Mouse (Mus musculus) induced T-regulatory cell, adult 2 months (primary cell): ENCODE data around the gene Acnat2.
"Not testable (repeated sequence)": the region's sequence is repeated elsewhere in the genome, so short reads cannot be mapped to it uniquely, and the experiment has no call there.

Experiments
- DNase-seq: peaks from one replicate; pipeline ENCODE4 v3.0.0-alpha.2; 2012; ENCODE audit warnings: low read depth

Acnat2 gene

DNA sequence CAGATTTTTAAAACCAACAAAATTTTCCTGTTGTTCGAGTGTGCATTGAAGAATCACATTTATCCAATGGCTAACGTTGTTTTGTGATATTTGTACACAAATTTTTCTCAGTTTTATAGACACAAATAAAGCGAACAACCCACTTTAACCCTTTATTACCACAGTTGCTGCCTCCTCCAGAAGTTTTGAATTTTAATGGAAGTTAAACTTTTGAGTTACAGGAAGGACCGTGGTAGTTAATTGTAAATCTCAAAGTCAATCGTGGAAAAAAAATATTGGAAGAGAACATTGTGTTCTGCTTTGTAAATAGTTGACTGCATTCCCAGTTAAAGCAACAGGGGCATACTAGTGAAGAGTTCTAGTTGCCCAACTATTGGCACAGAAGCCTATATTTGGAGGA lies at the start of gene Acnat2:
Gene Acnat2, minus strand, starts transcription at position 195 of the 400 bp plus-strand sequence.
- DNase-seq: not testable (repeated sequence)

DNA sequence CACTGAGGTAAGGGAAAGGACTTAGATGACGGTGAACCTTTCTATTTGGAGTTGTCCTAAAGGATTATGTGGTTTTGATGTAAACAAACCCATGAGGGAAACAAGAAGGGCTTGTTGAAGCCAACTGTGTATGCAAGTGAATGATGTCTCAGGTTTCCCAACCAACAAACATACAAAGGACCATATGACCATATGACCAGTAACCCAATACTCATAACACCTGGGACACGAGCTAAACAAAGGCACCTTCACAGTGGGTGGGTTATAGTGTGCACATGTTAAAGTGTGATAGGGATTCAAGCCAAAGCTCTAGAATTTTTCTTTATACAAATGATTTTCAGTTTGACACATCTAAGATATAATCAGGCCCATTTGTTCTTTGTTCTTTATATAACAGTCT lies 48.2 kb upstream of the Acnat2 start:
- no peak for DNase-seq

DNA sequence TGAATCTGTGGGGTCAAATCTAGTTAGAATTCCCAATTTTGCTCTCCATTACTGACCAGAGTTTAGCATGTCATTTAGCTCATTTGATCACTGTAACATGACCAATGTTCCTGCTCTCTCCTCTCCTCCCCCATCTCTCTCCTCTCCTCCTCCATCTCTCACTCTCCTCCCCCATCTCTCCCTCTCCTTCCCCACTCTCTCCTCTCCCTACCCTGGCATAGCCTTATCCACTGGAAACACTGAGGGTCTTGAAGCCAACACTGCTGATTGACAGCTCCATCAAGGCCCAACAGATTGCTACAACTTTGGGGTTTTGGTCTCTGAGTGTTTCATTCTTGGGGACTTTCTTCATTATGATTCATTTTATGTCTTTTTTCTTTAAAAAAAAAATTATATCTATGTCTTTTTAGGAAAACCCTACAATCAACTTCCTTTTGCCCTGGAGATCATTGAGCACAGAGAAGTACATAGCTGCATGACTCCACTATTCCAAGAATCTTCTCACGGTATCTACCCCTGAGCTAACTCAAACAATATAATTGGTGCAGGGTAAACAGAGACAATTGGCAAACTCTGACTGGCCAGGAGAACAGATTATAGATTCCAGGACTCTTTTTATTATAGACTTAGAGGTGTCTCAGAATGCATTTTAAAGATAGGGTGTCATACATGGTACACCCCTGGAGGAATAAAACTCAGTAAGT lies 44.0 kb upstream of the Acnat2 start:
- no peak for DNase-seq

DNA sequence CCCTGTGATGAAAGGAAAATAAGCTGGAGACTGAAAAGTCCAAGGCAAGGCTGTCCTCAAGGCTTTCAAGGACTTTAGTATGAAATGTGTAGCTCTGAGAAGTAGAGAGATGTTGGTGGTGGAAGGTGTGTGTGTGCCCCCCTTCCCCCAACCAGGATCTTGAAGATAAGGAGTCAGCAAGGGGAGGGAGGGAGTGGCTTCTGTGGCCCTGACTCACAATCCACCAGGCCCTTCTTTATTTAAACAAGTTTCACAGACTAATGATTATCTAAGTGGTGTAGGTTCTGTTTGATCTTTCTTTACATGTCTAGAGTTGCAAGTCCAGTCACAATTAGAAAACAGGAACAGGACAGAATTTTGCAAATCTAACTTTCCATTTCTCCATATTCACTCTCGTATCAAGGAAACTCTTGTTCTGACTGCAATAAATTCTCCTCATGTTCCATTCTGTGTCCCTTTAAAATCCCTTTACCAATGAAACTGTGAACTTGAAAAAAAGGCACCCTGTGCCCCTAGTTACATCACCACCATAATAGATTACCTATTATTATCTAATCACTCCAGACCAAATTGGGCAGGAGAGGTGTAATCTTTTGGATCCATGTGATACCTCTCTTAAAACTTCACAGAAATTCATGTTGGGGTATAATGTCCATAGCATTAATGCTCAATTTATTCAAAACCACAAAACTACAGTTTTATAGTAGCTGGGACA lies 43.3 kb upstream of the Acnat2 start:
- DNase-seq: not testable (repeated sequence)

DNA sequence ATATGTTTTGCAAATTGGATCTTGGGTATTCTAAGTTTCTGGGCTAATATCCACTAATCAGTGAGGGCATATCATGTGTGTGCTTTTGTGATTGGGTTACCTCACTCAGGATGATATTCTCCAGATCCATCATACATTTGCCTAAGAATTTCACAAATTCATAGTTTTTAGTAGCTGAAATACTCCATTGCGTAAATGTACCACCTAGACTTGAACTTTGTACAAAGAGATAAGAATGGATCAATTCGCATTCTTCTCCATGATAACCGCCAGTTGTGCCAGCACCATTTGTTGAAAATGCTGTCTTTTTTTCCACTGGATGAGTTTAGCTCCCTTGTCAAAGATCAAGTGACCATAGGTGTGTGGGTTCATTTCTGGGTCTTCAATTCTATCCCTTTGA lies 29.0 kb upstream of the Acnat2 start:
- DNase-seq: not testable (repeated sequence)

DNA sequence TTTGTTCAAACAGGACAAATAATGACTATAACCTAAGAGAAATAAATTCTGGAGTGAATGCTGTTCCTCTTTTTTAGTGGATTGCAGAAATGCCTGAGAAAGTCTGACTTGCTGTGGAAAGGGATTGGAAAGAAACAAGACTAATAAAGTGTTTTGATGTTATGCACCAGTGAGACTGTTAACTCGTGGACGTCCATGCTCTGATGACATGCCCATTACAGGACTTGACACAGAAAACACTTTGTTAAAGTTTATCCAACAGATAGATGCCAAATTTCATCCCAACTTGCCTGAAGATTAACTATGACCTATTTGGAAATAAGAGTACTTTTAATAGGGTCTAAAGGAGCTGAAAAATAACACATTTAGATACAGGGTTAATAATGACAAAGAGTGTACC lies 2.2 kb upstream of the Acnat2 start:
- DNase-seq: not testable (repeated sequence)

DNA sequence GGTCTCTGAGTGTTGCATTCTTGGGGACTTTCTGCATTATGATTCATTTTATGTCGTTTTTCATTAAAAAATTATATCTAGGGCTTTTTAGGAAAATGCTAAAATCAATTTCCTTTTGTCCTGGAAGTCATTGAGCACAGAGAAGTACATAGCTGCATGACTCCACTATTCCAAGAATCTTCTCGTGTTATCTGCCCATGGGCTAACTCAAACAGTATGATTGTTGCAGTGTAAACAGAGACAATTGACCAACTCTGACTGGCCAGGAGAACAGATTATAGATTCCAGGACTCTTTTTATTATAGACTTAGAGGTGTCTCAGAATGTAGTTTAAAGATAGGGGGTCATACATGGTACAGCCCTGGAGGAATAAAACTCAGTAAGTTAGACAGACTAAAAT lies 21.1 kb downstream of the Acnat2 start:
- no peak for DNase-seq

DNA sequence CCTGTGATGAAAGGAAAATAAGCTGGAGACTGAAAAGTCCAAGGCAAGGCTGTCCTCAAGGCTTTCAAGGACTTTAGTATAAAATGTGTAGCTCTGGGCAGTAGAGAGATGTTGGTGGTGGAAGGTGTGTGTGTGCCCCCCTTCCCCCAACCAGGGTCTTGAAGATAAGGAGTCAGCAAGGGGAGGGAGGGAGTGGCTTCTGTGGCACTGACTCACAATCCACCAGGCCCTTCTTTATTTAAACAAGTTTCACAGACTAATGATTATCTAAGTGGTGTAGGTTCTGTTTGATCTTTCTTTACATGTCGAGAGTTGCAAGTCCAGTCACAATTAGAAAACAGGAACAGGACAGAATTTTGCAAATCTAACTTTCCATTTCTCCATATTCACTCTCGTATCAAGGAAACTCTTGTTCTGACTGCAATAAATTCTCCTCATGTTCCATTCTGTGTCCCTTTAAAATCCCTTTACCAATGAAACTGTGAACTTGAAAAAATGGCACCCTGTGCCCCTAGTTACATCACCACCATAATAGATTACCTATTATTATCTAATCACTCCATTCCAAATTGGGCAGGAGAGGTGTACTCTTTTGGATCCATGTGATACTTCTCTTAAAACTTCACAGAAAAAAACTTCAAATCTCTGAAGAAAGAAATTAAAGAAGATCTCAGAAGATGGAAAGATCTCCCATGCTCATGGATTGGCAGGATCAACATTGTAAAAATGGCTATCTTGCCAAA lies 24.2 kb downstream of the Acnat2 start:
- not testable (repeated sequence) for DNase-seq

DNA sequence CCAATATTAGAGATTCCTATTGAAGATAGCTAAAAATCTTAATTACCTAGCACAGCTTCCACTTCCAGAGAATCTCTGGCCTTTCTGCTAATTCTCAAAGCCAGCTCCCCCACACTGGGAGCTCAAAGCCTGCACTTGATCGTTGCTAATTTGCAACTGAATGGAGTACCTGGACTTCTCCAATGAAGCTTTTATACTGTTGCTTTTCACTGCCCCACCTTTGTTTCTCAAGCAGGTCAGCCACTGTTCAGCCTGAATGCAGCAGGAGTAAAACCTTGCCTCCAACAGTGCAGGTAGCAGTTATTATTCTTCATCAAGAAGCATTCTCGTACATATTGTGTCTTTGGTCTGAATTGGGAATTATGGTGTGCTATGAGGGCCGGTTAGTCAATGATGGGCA lies 39.9 kb downstream of the Acnat2 start:
- DNase-seq: not testable (repeated sequence)

DNA sequence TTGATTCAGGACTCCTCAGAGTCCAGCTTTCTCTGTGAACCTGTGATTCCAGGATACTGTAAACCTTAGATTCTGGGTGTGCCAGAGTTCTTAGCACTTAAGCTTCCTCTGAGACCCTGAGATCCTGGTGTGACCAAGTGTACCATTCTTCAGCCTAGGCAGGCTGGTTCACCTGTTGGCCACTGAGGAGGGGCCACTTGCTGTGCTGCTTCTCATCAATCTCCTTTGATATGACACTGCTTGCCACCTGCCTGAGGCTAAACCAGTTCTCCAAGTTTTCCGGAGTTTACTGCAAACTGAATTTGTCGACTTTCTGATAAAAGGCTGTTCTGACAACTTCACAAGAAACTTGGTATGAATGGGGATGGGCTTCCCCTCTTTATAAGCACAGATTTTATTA lies 50.9 kb downstream of the Acnat2 start:
- no peak for DNase-seq

DNA sequence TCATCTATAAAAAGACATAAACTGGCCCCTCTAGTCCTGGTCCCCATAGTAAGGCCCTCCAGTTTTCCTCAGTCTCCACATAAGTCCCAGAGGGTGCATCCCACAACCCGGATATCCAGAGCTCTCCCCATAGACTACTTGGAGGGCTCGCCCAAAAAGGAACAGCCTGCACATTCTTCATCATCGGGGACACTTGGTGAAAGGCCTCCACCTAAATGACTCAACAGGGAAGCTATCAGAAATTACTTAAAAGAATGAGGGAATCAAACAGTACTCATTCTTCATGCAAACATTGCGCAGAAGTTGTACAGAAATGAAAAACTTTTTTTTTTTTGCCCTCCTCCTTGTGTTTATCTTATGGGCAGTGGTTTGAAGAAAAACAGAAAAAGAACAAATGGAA lies 57.5 kb downstream of the Acnat2 start:
- DNase-seq: no peak

DNA sequence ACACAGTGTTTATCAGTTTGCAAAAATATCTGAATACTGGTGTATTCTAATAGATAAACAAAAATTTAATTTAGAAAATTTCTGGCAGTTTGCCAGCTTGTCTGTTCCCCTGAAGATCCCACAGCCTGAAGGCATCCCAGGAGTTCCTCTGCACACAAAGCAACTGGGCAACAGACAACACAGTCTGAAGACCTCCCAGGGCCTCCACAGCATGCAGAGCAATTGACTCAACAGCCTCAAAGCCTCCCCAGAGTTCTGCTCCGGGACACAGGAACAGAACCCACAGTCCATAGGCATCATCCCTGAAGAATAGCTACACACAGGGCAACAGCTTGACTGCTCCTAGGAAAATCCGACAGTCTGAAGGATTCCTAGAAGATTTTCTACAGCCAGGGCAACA lies 59.3 kb downstream of the Acnat2 start:
- DNase-seq: no peak

DNA sequence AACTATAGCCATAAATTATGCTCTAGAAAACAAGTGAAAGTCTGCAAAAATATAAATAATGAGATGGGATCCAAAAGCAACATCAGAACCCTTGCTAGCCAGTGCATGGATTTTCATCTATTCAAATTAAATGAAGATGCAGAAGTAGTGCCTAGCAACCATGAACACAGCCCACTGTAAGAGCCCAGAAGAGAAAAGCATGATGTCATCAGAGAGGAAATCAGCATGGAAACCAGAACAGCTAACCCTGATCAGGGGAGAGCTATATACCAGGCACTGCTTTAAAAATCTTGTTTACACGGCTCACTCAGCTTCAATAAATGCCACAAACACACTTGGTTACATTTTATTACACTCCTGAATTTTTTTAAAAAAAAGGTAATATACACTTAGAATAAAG lies 60.0 kb downstream of the Acnat2 start:
- DNase-seq: not testable (repeated sequence)

DNA sequence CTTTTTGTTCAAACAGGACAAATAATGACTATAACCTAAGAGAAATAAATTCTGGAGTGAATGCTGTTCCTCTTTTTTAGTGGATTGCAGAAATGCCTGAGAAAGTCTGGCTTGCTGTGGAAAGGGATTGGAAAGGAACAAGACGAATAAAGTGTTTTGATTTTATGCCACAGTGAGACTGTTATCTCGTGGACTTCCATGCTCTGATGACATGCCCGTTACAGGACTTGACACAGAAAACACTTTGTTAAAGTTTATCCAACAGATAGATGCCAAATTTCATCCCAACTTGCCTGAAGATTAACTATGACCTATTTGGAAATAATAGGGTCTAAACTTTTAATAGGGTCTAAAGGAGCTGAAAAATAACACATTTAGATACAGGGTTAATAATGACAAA lies 67.9 kb downstream of the Acnat2 start:
- DNase-seq: not testable (repeated sequence)

DNA sequence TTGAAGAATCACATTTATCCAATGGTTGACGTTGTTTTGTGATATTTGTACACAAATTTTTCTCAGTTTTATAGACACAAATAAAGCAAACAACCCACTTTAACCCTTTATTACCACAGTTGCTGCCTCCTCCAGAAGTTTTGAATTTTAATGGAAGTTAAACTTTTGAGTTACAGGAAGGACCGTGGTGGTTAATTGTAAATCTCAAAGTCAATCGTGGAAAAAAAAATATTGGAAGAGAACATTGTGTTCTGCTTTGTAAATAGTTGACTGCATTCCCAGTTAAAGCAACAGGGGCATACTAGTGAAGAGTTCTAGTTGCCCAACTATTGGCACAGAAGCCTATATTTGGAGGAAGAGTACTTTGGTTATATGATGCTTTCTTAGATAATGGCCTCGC lies 70.0 kb downstream of the Acnat2 start:
- DNase-seq: not testable (repeated sequence)
